Mouse (Mus musculus): ENCODE measurements around the gene Agmo. TPM values are rescaled to one million over a fixed set of nuclear protein-coding genes. Genes with fewer than 3 reads are reported as not detected.

Gene Agmo
- polyA plus RNA-seq, 1 experiment from 2014 or later, result 13.2 TPM

Other genes starting within 250 kb of the Agmo start
- 0.41 and 0.48 TPM in 2 replicates for gene Meox2, start 133.1 kb upstream of the Agmo start, polyA plus RNA-seq (2015; fragmentation: Nextera tagmentation; extraction: Ambion mirVana)

All from liver, embryonic 13.5 days (tissue).